Mouse (Mus musculus) heart, adult 10 weeks (tissue): Measurements from ENCODE around the gene Hdac5. TPM values are rescaled to one million over a fixed set of nuclear protein-coding genes. Genes with fewer than 3 reads are reported as not detected.

Source experiments
- polyA plus RNA-seq: library from polyadenylated mRNA; stranded (reverse); fragments of 350-450 nt; fragmentation: Illumina TruSeq; extraction: RNeasy Lipid Tissue Mini Kit (QIAGEN cat#74804); gene quantifications from one replicate; pipeline ENCODE4 v1.2.3, GENCODE M21; 2014; ENCODE audit warnings: low read depth, low replicate concordance

The Hdac5 gene
- 100 TPM for polyA plus RNA-seq

GRCm38 (mm10) chr11:102230006-102230741 is at the start of gene Hdac5:
Gene Hdac5, minus strand, starts transcription at chr11:102230166.

GRCm38 (mm10) chr11:102268520-102269244 is 38.7 kb upstream of the Hdac5 start, which contains the start of gene Asb16:
Gene Asb16, plus strand, starts transcription at chr11:102268743.

GRCm38 (mm10) chr11:102248630-102249230 is 18.8 kb upstream of the Hdac5 start, which contains the start of gene BC030867:
Gene BC030867, plus strand, starts transcription at chr11:102248882.

GRCm38 (mm10) chr11:102189461-102190436 is 40.2 kb downstream of the Hdac5 start, which contains the start of gene G6pc3:
Gene G6pc3, plus strand, starts transcription at chr11:102189620.

GRCm38 (mm10) chr11:102184646-102185495 is 45.1 kb downstream of the Hdac5 start, which contains the start of gene Lsm12:
Gene Lsm12, minus strand, starts transcription at chr11:102185296.

GRCm38 (mm10) chr11:102156039-102156785 is 73.8 kb downstream of the Hdac5 start, which contains the start of gene Tmem101:
Gene Tmem101, minus strand, starts transcription at chr11:102156404.

GRCm38 (mm10) chr11:102145471-102146001 is 84.4 kb downstream of the Hdac5 start, which contains the start of gene Nags:
Gene Nags, plus strand, starts transcription at chr11:102145513.

Other genes with a start within 250 kb of the Hdac5 start
- gene Cfap97d1, start 245.9 kb downstream of the Hdac5 start, polyA plus RNA-seq, result not detected
- 71.2 TPM for gene Dusp3, start 243.2 kb downstream of the Hdac5 start, polyA plus RNA-seq
- 3.4 TPM for gene Mpp3, start 201.7 kb downstream of the Hdac5 start, polyA plus RNA-seq
- 86.6 TPM for gene Cd300lg, start 188.7 kb downstream of the Hdac5 start, polyA plus RNA-seq
- 3.6 TPM for gene Mpp2, start 141.7 kb downstream of the Hdac5 start, polyA plus RNA-seq
- not detected for gene Ppy, start 128.8 kb downstream of the Hdac5 start, polyA plus RNA-seq
- not detected for gene Pyy, start 122.3 kb downstream of the Hdac5 start, polyA plus RNA-seq
- gene Nags, start 84.7 kb downstream of the Hdac5 start, polyA plus RNA-seq, result not detected
- gene Tmem101, start 73.8 kb downstream of the Hdac5 start, polyA plus RNA-seq, result 13.3 TPM
- 22.0 TPM for gene Lsm12, start 44.9 kb downstream of the Hdac5 start, polyA plus RNA-seq
- 42.9 TPM for gene G6pc3, start 40.5 kb downstream of the Hdac5 start, polyA plus RNA-seq
- gene BC030867, start 18.7 kb upstream of the Hdac5 start, polyA plus RNA-seq, result 0.45 TPM
- gene Asb16, start 38.6 kb upstream of the Hdac5 start, polyA plus RNA-seq, result 0.86 TPM
- 33.1 TPM for gene Tmub2, start 54.8 kb upstream of the Hdac5 start, polyA plus RNA-seq
- gene Atxn7l3, start 66.5 kb upstream of the Hdac5 start, polyA plus RNA-seq, result 19.8 TPM
- 59.2 TPM for gene Ubtf, start 89.6 kb upstream of the Hdac5 start, polyA plus RNA-seq
- gene Slc4a1, start 136.0 kb upstream of the Hdac5 start, polyA plus RNA-seq, result 0.16 TPM
- not detected for gene Rundc3a, start 163.2 kb upstream of the Hdac5 start, polyA plus RNA-seq
- gene Slc25a39, start 177.8 kb upstream of the Hdac5 start, polyA plus RNA-seq, result 144 TPM
- gene Grn, start 200.1 kb upstream of the Hdac5 start, polyA plus RNA-seq, result 86.1 TPM
- 1.7 TPM for gene Fam171a2, start 217.5 kb upstream of the Hdac5 start, polyA plus RNA-seq
- gene Itga2b, start 240.0 kb upstream of the Hdac5 start, polyA plus RNA-seq, result 1.6 TPM